Mouse (Mus musculus) left cerebral cortex, postnatal 4 days (tissue): Measurements from ENCODE around the gene Gpbp1. TPM values are rescaled to one million over a fixed set of nuclear protein-coding genes. Genes with fewer than 3 reads are reported as not detected.

ENCODE experiments used
- total RNA-seq, 2 experiments: library from RNA; stranded (reverse); gene quantifications; 2 replicates each; pipeline ENCODE4 v1.2.3; 2021

Gene Gpbp1
- total RNA-seq, 2 experiments from 2014 or later = 79.2 to 89.1 TPM

Other genes with a start within 250 kb of the Gpbp1 start
- gene Actbl2, start 235.1 kb downstream of the Gpbp1 start, total RNA-seq = not detected
- gene Gm49496, start 59.8 kb upstream of the Gpbp1 start, total RNA-seq = not detected
- gene Gm10198, start 102.7 kb upstream of the Gpbp1 start, total RNA-seq = not detected
- gene Mier3, start 190.9 kb upstream of the Gpbp1 start, total RNA-seq = 10 to 100 TPM; 34.1 to 34.5 TPM